Mouse (Mus musculus): ENCODE results near the gene Llgl1.

GRCm38 (mm10) chr11:60737450-60737849 lies 37.9 kb downstream of the Llgl1 start:
- TF ChIP-seq CTCF (IDR thresholded peaks at IDR 0.05; ENCODE audit: control insufficient read depth, insufficient read depth, insufficient read length) (no peak), MYOD1 (IDR thresholded peaks at IDR 0.05; ENCODE audit: control insufficient read depth, insufficient read length, low read depth) (no peak), USF1 (IDR thresholded peaks at IDR 0.05; ENCODE audit: low read depth) (no peak)
